Comparison of ENCODE assay signal across 9 mouse cellular contexts in genomic region chr10:87596361-87597074, GRCm38 (mm10).
A peak's percentile ranks its signal among the peaks of the same experiment; 100 is the strongest.
DNase-seq lines count a peak whose midpoint lies in the region; ATAC-seq lines count a peak whose summit lies in the region.
"Had no signal": no experiment of that assay in that cellular context is flagged by ENCODE, and none has a peak within 500 bp of the region (broad histone marks: within the 10 kb centered on the region; RNA-seq: fewer than 3 reads in every experiment).

No protein-coding gene starts in this region.

- no peaks in the 10 kb centered on the region for H3K36me3 ChIP-seq in forebrain, embryonic 11.5 days (ENCODE audit: control insufficient read depth, insufficient read depth, low read length)
- no peaks in the 10 kb centered on the region for H3K36me3 ChIP-seq in forebrain, embryonic 12.5 days (replicated peaks)
- H3K36me3 ChIP-seq: limb, embryonic 13.5 days had no signal

- H3K27me3 ChIP-seq in forebrain, embryonic 11.5 days (ENCODE audit: control insufficient read depth, insufficient read depth, low read length) = no peaks in the 10 kb centered on the region
- no peaks in the 10 kb centered on the region for H3K27me3 ChIP-seq in forebrain, embryonic 12.5 days
- H3K27me3 ChIP-seq: limb, embryonic 13.5 days had no signal

- ATAC-seq in forebrain, embryonic 11.5 days (replicated peaks; ENCODE audit: low FRiP score) = no peak
- no peak for ATAC-seq in forebrain, embryonic 12.5 days (ENCODE audit: low FRiP score)
- ATAC-seq in CD4-positive, CD25-positive, alpha-beta regulatory T cell, adult 4 months = peak; percentile 82

- peak; percentile 57 for DNase-seq in forebrain, embryonic 11.5 days (ENCODE audit: low spot score)
- peak; percentile 11 for DNase-seq in cerebellum, adult 9-11 months
- peak; percentile 25 to 33 for DNase-seq in gastrocnemius, postnatal 4 days (ENCODE audit: low spot score in 2 of 2)
- DNase-seq in layer of hippocampus, postnatal 10 days (ENCODE audit: low spot score in 2 of 2) = peak; percentile 46 to 62
- DNase-seq in mesoderm, embryonic 11.5 days (ENCODE audit: low read depth, low spot score) = peak; percentile 54
- DNase-seq in skeletal muscle tissue, adult 2 months (ENCODE audit: low read depth, low spot score) = peak; percentile 28

- H3K9ac ChIP-seq in forebrain, embryonic 11.5 days (ENCODE audit: low read length) = no peak overlapping the region
- H3K9ac ChIP-seq in forebrain, embryonic 12.5 days = no peak overlapping the region
- H3K9ac ChIP-seq: limb, embryonic 13.5 days had no signal

- no peak overlapping the region for H3K4me3 ChIP-seq in forebrain, embryonic 11.5 days (ENCODE audit: low read depth, low read length)
- no peak overlapping the region for H3K4me3 ChIP-seq in forebrain, embryonic 12.5 days (replicated peaks)
- H3K4me3 ChIP-seq: limb, embryonic 13.5 days had no signal

- no peak overlapping the region for H3K4me2 ChIP-seq in forebrain, embryonic 11.5 days (ENCODE audit: low read depth, low read length, severe bottlenecking)
- H3K4me2 ChIP-seq in forebrain, embryonic 12.5 days = no peak overlapping the region
- H3K4me2 ChIP-seq: limb, embryonic 13.5 days had no signal

- no peaks in the 10 kb centered on the region for H3K9me3 ChIP-seq in forebrain, embryonic 11.5 days (ENCODE audit: control insufficient read depth, low read length)
- no peaks in the 10 kb centered on the region for H3K9me3 ChIP-seq in forebrain, embryonic 12.5 days
- H3K9me3 ChIP-seq: limb, embryonic 13.5 days had no signal

- H3K27ac ChIP-seq in forebrain, embryonic 11.5 days (ENCODE audit: low read depth, low read length) = no peak overlapping the region
- no peak overlapping the region for H3K27ac ChIP-seq in forebrain, embryonic 12.5 days
- H3K27ac ChIP-seq: limb, embryonic 13.5 days had no signal

- 44% methylated on average over 5 of the region's 5 CpGs for WGBS in forebrain, embryonic 11.5 days
- 43% methylated on average over 5 of the region's 5 CpGs for WGBS in forebrain, embryonic 12.5 days

- H3K4me1 ChIP-seq in forebrain, embryonic 11.5 days (replicated peaks; ENCODE audit: control insufficient read depth, insufficient read depth, low read length) = no peaks in the 10 kb centered on the region
- H3K4me1 ChIP-seq in forebrain, embryonic 12.5 days = 0 out of 2 replicates have a peak, but pooled peaks cover 5% of the 10 kb centered on the region
- H3K4me1 ChIP-seq: limb, embryonic 13.5 days had no signal
